17 mouse cellular contexts compared by ENCODE assay signal in genomic region chr1:170967581-170967980, GRCm38 (mm10). TPM values are rescaled to one million over a fixed set of nuclear protein-coding genes. Genes with fewer than 3 reads are reported as not detected.
DNase-seq lines count a peak whose midpoint lies in the region; ATAC-seq and TF ChIP-seq lines count a peak whose summit lies in the region.
"Had no signal": no experiment of that assay in that cellular context is flagged by ENCODE, and none has a peak within 500 bp of the region (broad histone marks: within the 10 kb centered on the region; RNA-seq: fewer than 3 reads in every experiment).

No protein-coding gene starts in this region.

- DNase-seq in adrenal gland, adult 2 months, result peak; percentile 47
- DNase-seq in adrenal gland, postnatal 25 days, result no peak
- DNase-seq in liver, postnatal 0 days, result no peak
- DNase-seq in liver, embryonic 11.5 days (ENCODE audit: low spot score), result no peak
- DNase-seq in lung, postnatal 0 days (ENCODE audit: low spot score), result peak; percentile 33
- no peak for DNase-seq in left cerebral cortex, postnatal 10 days (ENCODE audit: extremely low spot score in 1 of 2, low spot score in 2 of 2)
- DNase-seq: cerebellum, adult 18-20 months; kidney, adult 2 months had no signal

- no peak overlapping the region for H3K4me3 ChIP-seq in liver, postnatal 0 days (ENCODE audit: low read depth, low read length)
- H3K4me3 ChIP-seq in liver, embryonic 11.5 days (ENCODE audit: low read depth, low read length), result no peak overlapping the region
- no peak overlapping the region for H3K4me3 ChIP-seq in lung, postnatal 0 days (ENCODE audit: low read depth, low read length)
- H3K4me3 ChIP-seq: forebrain, embryonic 15.5 days; neural tube, embryonic 15.5 days had no signal

- H3K27ac ChIP-seq in liver, postnatal 0 days (ENCODE audit: low read depth), result 0 out of 2 replicates have a peak overlapping the region, but pooled peaks have one; percentile 30
- no peak overlapping the region for H3K27ac ChIP-seq in liver, embryonic 11.5 days (ENCODE audit: low read depth, low read length)
- H3K27ac ChIP-seq in lung, postnatal 0 days (ENCODE audit: low read length), result no peak overlapping the region
- H3K27ac ChIP-seq: forebrain, embryonic 15.5 days; hindbrain, postnatal 0 days; neural tube, embryonic 15.5 days had no signal

- intact Hi-C loops in left cerebral cortex, postnatal 10 days (cut with DNase I), result no loop called here

- 53% methylated on average over 3 of the region's 3 CpGs for WGBS in liver, postnatal 0 days (ENCODE audit: insufficient replicate concordance)
- WGBS in liver, embryonic 11.5 days, result 76% methylated on average over 3 of the region's 3 CpGs
- WGBS in lung, postnatal 0 days, result 59% methylated on average over 3 of the region's 3 CpGs

- TF ChIP-seq EP300 in liver, postnatal 0 days (IDR thresholded peaks at IDR 0.05; ENCODE audit: low read depth), result no peak
- no peak for TF ChIP-seq EP300 in lung, postnatal 0 days (IDR thresholded peaks at IDR 0.05)

- no peak for TF ChIP-seq CTCF in liver, postnatal 0 days (IDR thresholded peaks at IDR 0.05; ENCODE audit: low read depth)
- no peak for TF ChIP-seq CTCF in lung, postnatal 0 days (IDR thresholded peaks at IDR 0.05)

- H3K27me3 ChIP-seq in liver, postnatal 0 days (ENCODE audit: insufficient read depth, low read length), result no peaks in the 10 kb centered on the region
- no peaks in the 10 kb centered on the region for H3K27me3 ChIP-seq in liver, embryonic 11.5 days (replicated peaks; ENCODE audit: control insufficient read depth, insufficient read depth, low read length)
- H3K27me3 ChIP-seq in lung, postnatal 0 days (replicated peaks; ENCODE audit: insufficient read depth, low read length), result no peaks in the 10 kb centered on the region
- H3K27me3 ChIP-seq: forebrain, embryonic 15.5 days; neural tube, embryonic 15.5 days had no signal

- H3K4me2 ChIP-seq in liver, postnatal 0 days (ENCODE audit: low read depth, low read length), result no peak overlapping the region
- no peak overlapping the region for H3K4me2 ChIP-seq in liver, embryonic 11.5 days
- H3K4me2 ChIP-seq in lung, postnatal 0 days (replicated peaks; ENCODE audit: low read depth, low read length), result no peak overlapping the region
- H3K4me2 ChIP-seq: forebrain, embryonic 15.5 days; midbrain, embryonic 11.5 days; neural tube, embryonic 15.5 days had no signal

- no peaks in the 10 kb centered on the region for H3K9me3 ChIP-seq in liver, postnatal 0 days (ENCODE audit: low read length)
- H3K9me3 ChIP-seq in liver, embryonic 11.5 days (ENCODE audit: control insufficient read depth, low read length), result no peaks in the 10 kb centered on the region
- H3K9me3 ChIP-seq in lung, postnatal 0 days (ENCODE audit: low read length), result no peaks in the 10 kb centered on the region
- H3K9me3 ChIP-seq: forebrain, embryonic 15.5 days; neural tube, embryonic 15.5 days had no signal

- no peaks in the 10 kb centered on the region for H3K36me3 ChIP-seq in liver, postnatal 0 days (replicated peaks; ENCODE audit: insufficient read depth, low read length)
- H3K36me3 ChIP-seq in liver, embryonic 11.5 days (ENCODE audit: control insufficient read depth, insufficient read depth, low read length), result no peaks in the 10 kb centered on the region
- H3K36me3 ChIP-seq in lung, postnatal 0 days (ENCODE audit: insufficient read depth, low read length), result no peaks in the 10 kb centered on the region
- H3K36me3 ChIP-seq: forebrain, embryonic 15.5 days; neural tube, embryonic 15.5 days had no signal

- peaks cover 8% of the 10 kb centered on the region for H3K4me1 ChIP-seq in liver, postnatal 0 days (ENCODE audit: insufficient read depth)
- no peaks in the 10 kb centered on the region for H3K4me1 ChIP-seq in liver, embryonic 11.5 days (replicated peaks; ENCODE audit: control insufficient read depth, insufficient read depth, low read length)
- no peaks in the 10 kb centered on the region for H3K4me1 ChIP-seq in lung, postnatal 0 days (ENCODE audit: insufficient read depth, low read depth, low read length)
- H3K4me1 ChIP-seq: forebrain, embryonic 15.5 days; neural tube, embryonic 15.5 days had no signal

- H3K9ac ChIP-seq in liver, postnatal 0 days (replicated peaks), result no peak overlapping the region
- H3K9ac ChIP-seq in liver, embryonic 11.5 days (ENCODE audit: low read depth, low read length), result no peak overlapping the region
- no peak overlapping the region for H3K9ac ChIP-seq in lung, postnatal 0 days (replicated peaks; ENCODE audit: low read depth)
- H3K9ac ChIP-seq: forebrain, embryonic 15.5 days; neural tube, embryonic 15.5 days had no signal

- ATAC-seq in liver, postnatal 0 days, result 0 out of 2 replicates have a peak, but pooled peaks have one; percentile 8
- no peak for ATAC-seq in liver, embryonic 11.5 days (replicated peaks; ENCODE audit: low FRiP score)
- ATAC-seq in lung, postnatal 0 days, result no peak; the same call in 1 of the 2 replicates
- ATAC-seq in monocyte, adult 5-6 weeks (replicated peaks; ENCODE audit: insufficient number of reproducible peaks, low FRiP score, low TSS enrichment, poor library complexity, severe bottlenecking), result peak; percentile 70
- ATAC-seq in erythroid progenitor cell, adult 5-6 weeks (replicated peaks; ENCODE audit: low FRiP score, poor library complexity, severe bottlenecking), result no peak
- ATAC-seq: forebrain, embryonic 15.5 days; hindbrain, postnatal 0 days had no signal

RNA-seq across cellular contexts. Expression of gene Fcgr2b, which starts 8.8 kb away (rescaled TPM):
- 1 to 10 TPM; 7.6 to 8.3 TPM for total RNA-seq in adrenal gland, adult 2 months (2021)
- 4.0 and 4.2 TPM in 2 replicates for polyA plus RNA-seq in adrenal gland, adult 2 months (2012; rRNA removed)
- total RNA-seq in adrenal gland, postnatal 25 days (2021), result 1.5 and 2.6 TPM in 2 replicates
- polyA plus RNA-seq in liver, postnatal 0 days (2015; fragmentation: Nextera tagmentation; extraction: Ambion mirVana), result 18.0 and 18.7 TPM in 2 replicates
- polyA plus RNA-seq in liver, embryonic 11.5 days (2014; fragmentation: Nextera tagmentation; extraction: Ambion mirVana), result 1.8 and 2.0 TPM in 2 replicates
- 6.9 and 9.2 TPM in 2 replicates for polyA plus RNA-seq in lung, postnatal 0 days (2015; fragmentation: Nextera tagmentation; extraction: Ambion mirVana)
- total RNA-seq in monocyte, adult 5-6 weeks (2017), result 181 to 197 TPM (median 187 TPM) in 3 replicates
- 29.2 and 34.8 TPM in 2 replicates for total RNA-seq in erythroid progenitor cell, adult 5-6 weeks (2015; ENCODE audit: low replicate concordance)
- 5.0 and 32.1 TPM in 2 replicates for total RNA-seq in erythroid progenitor cell, adult 5-6 weeks (2017; ENCODE audit: low replicate concordance)
- 1 to 10 TPM; 3.8 to 5.4 TPM for total RNA-seq in left cerebral cortex, postnatal 10 days (2021)
- polyA plus RNA-seq: midbrain, embryonic 11.5 days had no signal

RNA-seq across cellular contexts. Expression of gene Fcrla, which starts 40.2 kb away (rescaled TPM):
- total RNA-seq in adrenal gland, adult 2 months (2021), result under 1 TPM in 1 of 2 experiments, not detected in 1; 0.97 TPM
- 0.52 and 1.2 TPM in 2 replicates for polyA plus RNA-seq in adrenal gland, adult 2 months (2012; rRNA removed)
- total RNA-seq in adrenal gland, postnatal 25 days (2021), result 0.46 TPM in 1 of 2 replicates, not detected in the other
- polyA plus RNA-seq in liver, postnatal 0 days (2015; fragmentation: Nextera tagmentation; extraction: Ambion mirVana), result 9.0 and 10.4 TPM in 2 replicates
- polyA plus RNA-seq in liver, embryonic 11.5 days (2014; fragmentation: Nextera tagmentation; extraction: Ambion mirVana), result 0.35 and 0.45 TPM in 2 replicates
- 0.67 and 0.76 TPM in 2 replicates for polyA plus RNA-seq in lung, postnatal 0 days (2015; fragmentation: Nextera tagmentation; extraction: Ambion mirVana)
- 25.8 to 50.1 TPM (median 35.3 TPM) in 3 replicates for total RNA-seq in monocyte, adult 5-6 weeks (2017)
- 51.9 and 53.7 TPM in 2 replicates for total RNA-seq in erythroid progenitor cell, adult 5-6 weeks (2015; ENCODE audit: low replicate concordance)
- total RNA-seq in erythroid progenitor cell, adult 5-6 weeks (2017; ENCODE audit: low replicate concordance), result 27.0 and 28.4 TPM in 2 replicates
- not detected for total RNA-seq in left cerebral cortex, postnatal 10 days (2021)
- total RNA-seq: hindbrain, postnatal 0 days; layer of hippocampus, postnatal 25 days had no signal
- polyA plus RNA-seq: forebrain, embryonic 15.5 days; hindbrain, postnatal 0 days; limb, embryonic 11.5 days; midbrain, embryonic 11.5 days; neural tube, embryonic 15.5 days had no signal

RNA-seq across cellular contexts. Expression of gene Fcgr4, which starts 51.1 kb away (rescaled TPM):
- 1 to 10 TPM; 5.1 to 6.9 TPM for total RNA-seq in adrenal gland, adult 2 months (2021)
- 1.6 and 2.0 TPM in 2 replicates for polyA plus RNA-seq in adrenal gland, adult 2 months (2012; rRNA removed)
- 0.76 and 1.6 TPM in 2 replicates for total RNA-seq in adrenal gland, postnatal 25 days (2021)
- 9.4 and 9.7 TPM in 2 replicates for polyA plus RNA-seq in liver, postnatal 0 days (2015; fragmentation: Nextera tagmentation; extraction: Ambion mirVana)
- polyA plus RNA-seq in liver, embryonic 11.5 days (2014; fragmentation: Nextera tagmentation; extraction: Ambion mirVana), result 1.5 and 2.4 TPM in 2 replicates
- polyA plus RNA-seq in lung, postnatal 0 days (2015; fragmentation: Nextera tagmentation; extraction: Ambion mirVana), result 3.3 and 4.0 TPM in 2 replicates
- total RNA-seq in monocyte, adult 5-6 weeks (2017), result 364 to 612 TPM (median 571 TPM) in 3 replicates
- total RNA-seq in erythroid progenitor cell, adult 5-6 weeks (2015; ENCODE audit: low replicate concordance), result 12.2 and 20.2 TPM in 2 replicates
- total RNA-seq in erythroid progenitor cell, adult 5-6 weeks (2017; ENCODE audit: low replicate concordance), result 7.3 and 7.6 TPM in 2 replicates
- not detected for total RNA-seq in left cerebral cortex, postnatal 10 days (2021)
- total RNA-seq: hindbrain, postnatal 0 days had no signal

RNA-seq across cellular contexts. Expression of gene Fcrlb, which starts 54.8 kb away (rescaled TPM):
- total RNA-seq in adrenal gland, adult 2 months (2021), result not detected
- polyA plus RNA-seq in adrenal gland, adult 2 months (2012; rRNA removed), result 0.54 and 0.76 TPM in 2 replicates
- total RNA-seq in adrenal gland, postnatal 25 days (2021), result not detected in 2 replicates
- polyA plus RNA-seq in liver, postnatal 0 days (2015; fragmentation: Nextera tagmentation; extraction: Ambion mirVana), result 0.36 and 0.41 TPM in 2 replicates
- 0.14 TPM in 1 of 2 replicates, not detected in the other for polyA plus RNA-seq in liver, embryonic 11.5 days (2014; fragmentation: Nextera tagmentation; extraction: Ambion mirVana)
- 0.26 TPM in 1 of 2 replicates, not detected in the other for polyA plus RNA-seq in lung, postnatal 0 days (2015; fragmentation: Nextera tagmentation; extraction: Ambion mirVana)
- 0.43 TPM in 1 of 3 replicates, not detected in the others for total RNA-seq in monocyte, adult 5-6 weeks (2017)
- not detected in 2 replicates for total RNA-seq in erythroid progenitor cell, adult 5-6 weeks (2015; ENCODE audit: low replicate concordance)
- not detected in 2 replicates for total RNA-seq in erythroid progenitor cell, adult 5-6 weeks (2017; ENCODE audit: low replicate concordance)
- total RNA-seq in left cerebral cortex, postnatal 10 days (2021), result under 1 TPM; 0.26 to 0.65 TPM
- total RNA-seq: heart, postnatal 25 days had no signal
- polyA plus RNA-seq: limb, embryonic 11.5 days; midbrain, embryonic 11.5 days had no signal

Comparison
In these comparisons a context has a peak if more than half of its experiments do, and no peak if none do; other contexts are left out.
1. DNase-seq: peak in adrenal gland, adult 2 months (single experiment) and lung, postnatal 0 days (single experiment); none in adrenal gland, postnatal 25 days (single experiment), liver, postnatal 0 days (single experiment), liver, embryonic 11.5 days (single experiment) and left cerebral cortex, postnatal 10 days (0 of 2).
2. ATAC-seq: peak in liver, postnatal 0 days (single experiment) and monocyte, adult 5-6 weeks (single experiment); none in liver, embryonic 11.5 days (single experiment), lung, postnatal 0 days (single experiment) and erythroid progenitor cell, adult 5-6 weeks (single experiment).
3. RNA of gene Fcrla, which starts 40.2 kb away (total RNA-seq): 27.0 to 53.7 TPM in erythroid progenitor cell, adult 5-6 weeks and 25.8 to 50.1 TPM in monocyte, adult 5-6 weeks; 0.97 TPM in adrenal gland, adult 2 months, 0.46 TPM in adrenal gland, postnatal 25 days and not detected in left cerebral cortex, postnatal 10 days; every median in the first group is over 10 times any median in the second.
4. RNA of gene Fcgr4, which starts 51.1 kb away (total RNA-seq): 364 to 612 TPM in monocyte, adult 5-6 weeks; 7.3 to 20.2 TPM in erythroid progenitor cell, adult 5-6 weeks, 5.1 to 6.9 TPM in adrenal gland, adult 2 months, 0.76 to 1.6 TPM in adrenal gland, postnatal 25 days and not detected in left cerebral cortex, postnatal 10 days; every median in the first group is over 10 times any median in the second.